Mouse (Mus musculus) ES-Bruce4 (cell line): ENCODE data around the gene Slc2a12. TPM values are rescaled to one million over a fixed set of nuclear protein-coding genes. Genes with fewer than 3 reads are reported as not detected.

Experiments
- H3K27ac ChIP-seq: 2 replicates; pipeline ENCODE4 v1.5.1; 2012; ENCODE audit warnings: low read length, inconsistent platforms; ENCODE audit not compliant: insufficient read depth
- H3K27me3 ChIP-seq: 2 replicates; pipeline ENCODE4 v1.6.1; 2012; ENCODE audit warnings: mild to moderate bottlenecking, low read length, inconsistent platforms; ENCODE audit not compliant: control insufficient read depth, poor library complexity, insufficient read depth, severe bottlenecking
- H3K36me3 ChIP-seq: 2 replicates; pipeline ENCODE4 v1.6.1; 2012; ENCODE audit warnings: inconsistent platforms, mild to moderate bottlenecking, low read length, moderate library complexity; ENCODE audit not compliant: control insufficient read depth, poor library complexity, insufficient read depth, severe bottlenecking
- H3K4me1 ChIP-seq: one replicate; pipeline ENCODE4 v1.8.1; 2011; ENCODE audit warnings: low read length; ENCODE audit not compliant: control insufficient read depth, insufficient read depth
- H3K4me3 ChIP-seq: 2 replicates; pipeline ENCODE4 v1.5.1; 2011; ENCODE audit warnings: low read depth, mild to moderate bottlenecking, low read length
- H3K9ac ChIP-seq: 2 replicates; pipeline ENCODE4 v1.6.1; 2012; ENCODE audit warnings: low read depth, mild to moderate bottlenecking, inconsistent platforms; ENCODE audit not compliant: poor library complexity, severe bottlenecking
- H3K9me3 ChIP-seq: replicated peaks from 2 replicates; pipeline ENCODE4 v1.6.1; 2012; ENCODE audit warnings: mild to moderate bottlenecking, low read length, inconsistent platforms; ENCODE audit not compliant: control insufficient read depth, poor library complexity, insufficient read depth, severe bottlenecking
- CTCF ChIP-seq: IDR thresholded peaks from one replicate; pipeline ENCODE4 v1.8.1; 2011; ENCODE audit warnings: low read depth, low read length
- EP300 ChIP-seq: IDR thresholded peaks from 2 replicates; pipeline ENCODE4 v1.6.1; 2011; ENCODE audit warnings: low read depth, low read length; ENCODE audit not compliant: insufficient read depth
- POLR2A ChIP-seq: IDR thresholded peaks from one replicate; pipeline ENCODE4 v1.8.1; 2011; ENCODE audit warnings: low read length; ENCODE audit not compliant: insufficient read depth
- polyA plus RNA-seq: library from polyadenylated mRNA; stranded (reverse); fragments of >200 nt; gene quantifications from 2 replicates; pipeline ENCODE4 v1.2.4, GENCODE M21; 2011; ENCODE audit warnings: low read depth; ENCODE audit not compliant: missing spikeins, insufficient read depth, insufficient read length

The Slc2a12 gene
- polyA plus RNA-seq, 1 experiment = 1.5 TPM

DNA sequence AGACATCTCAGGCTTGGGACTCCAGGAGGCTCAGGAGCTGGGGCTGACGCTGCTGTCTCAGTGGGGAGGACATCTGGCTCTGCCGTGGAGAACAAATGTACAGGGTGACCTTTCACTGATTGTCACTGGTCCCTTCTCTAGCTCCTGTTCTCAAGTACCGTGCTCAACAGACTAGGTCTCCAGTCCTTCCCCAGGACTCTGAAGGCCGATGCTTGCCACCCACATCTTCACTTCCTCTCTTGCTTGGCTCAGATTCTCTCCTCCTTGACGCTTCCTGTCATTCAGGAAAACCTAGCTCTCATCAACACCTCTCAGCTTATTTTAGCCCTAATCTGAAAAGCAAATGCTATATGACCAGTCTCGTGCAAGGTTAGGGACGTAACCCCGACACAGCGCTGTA lies 56.0 kb downstream of the Slc2a12 start:
- H3K9me3 ChIP-seq = no peaks in the 10 kb centered on the region
- peaks cover 6% of the 10 kb centered on the region for H3K4me1 ChIP-seq
- H3K27me3 ChIP-seq = no peaks in the 10 kb centered on the region
- no peak overlapping the region for H3K4me3 ChIP-seq
- 0 out of 2 replicates have a peak, but pooled peaks cover under 1% of the 10 kb centered on the region for H3K36me3 ChIP-seq
- no peak overlapping the region for H3K9ac ChIP-seq
- H3K27ac ChIP-seq = no peak overlapping the region
- TF ChIP-seq POLR2A (no peak), CTCF (no peak), EP300 (no peak)

GRCm38 (mm10) chr10:22701485-22702315 lies 56.9 kb downstream of the Slc2a12 start:
- no peak overlapping the region for H3K27ac ChIP-seq
- peaks cover 3% of the 10 kb centered on the region; the same call in 1 of the 2 replicates for H3K36me3 ChIP-seq

DNA sequence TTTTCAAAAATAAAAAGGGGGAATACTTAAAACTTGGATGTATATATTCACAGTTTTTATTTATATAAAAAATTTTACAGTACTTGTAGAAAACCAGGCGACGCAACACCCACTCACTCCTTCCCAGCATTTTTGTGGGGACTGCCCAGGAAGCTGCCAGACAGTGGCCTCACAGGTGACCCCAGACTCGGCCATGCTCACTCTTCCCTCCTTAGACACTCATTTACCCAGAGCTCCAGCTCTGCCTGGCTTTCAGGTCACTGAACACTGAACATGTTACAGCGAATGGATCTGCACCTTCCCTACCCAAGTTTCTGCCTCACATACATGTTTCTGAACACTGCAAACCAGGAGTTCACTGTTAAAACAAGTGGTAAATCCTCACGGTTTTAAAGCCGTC lies 59.0 kb downstream of the Slc2a12 start:
- no peak overlapping the region for H3K9ac ChIP-seq
- no peak overlapping the region for H3K4me3 ChIP-seq
- H3K27me3 ChIP-seq = no peaks in the 10 kb centered on the region
- H3K27ac ChIP-seq = no peak overlapping the region
- peaks cover 10% of the 10 kb centered on the region; the same call in 1 of the 2 replicates for H3K36me3 ChIP-seq
- TF ChIP-seq CTCF (no peak), POLR2A (no peak), EP300 (no peak)
- no peaks in the 10 kb centered on the region for H3K9me3 ChIP-seq
- peaks cover 6% of the 10 kb centered on the region for H3K4me1 ChIP-seq

More at GRCm38 (mm10) chr10:22701485-22702315, 56.9 kb downstream of the Slc2a12 start:
- H3K9ac ChIP-seq = no peak overlapping the region
- H3K4me1 ChIP-seq = peaks cover 6% of the 10 kb centered on the region
- H3K9me3 ChIP-seq = no peaks in the 10 kb centered on the region
- no peak overlapping the region for H3K4me3 ChIP-seq
- H3K27me3 ChIP-seq = no peaks in the 10 kb centered on the region
- TF ChIP-seq CTCF = no peak
- no peak for TF ChIP-seq EP300
- no peak for TF ChIP-seq POLR2A

GRCm38 (mm10) chr10:22708190-22708843 lies 63.5 kb downstream of the Slc2a12 start:
- Histone ChIP-seq H3K36me3 (peaks cover 16% of the 10 kb centered on the region), H3K4me1 (no peaks in the 10 kb centered on the region), H3K27me3 (no peaks in the 10 kb centered on the region), H3K9ac (no peak overlapping the region), H3K4me3 (no peak overlapping the region), H3K27ac (no peak overlapping the region), H3K9me3 (no peaks in the 10 kb centered on the region)
- TF ChIP-seq EP300 = no peak
- TF ChIP-seq POLR2A = no peak
- TF ChIP-seq CTCF = no peak

GRCm38 (mm10) chr10:22710173-22710777 lies 65.5 kb downstream of the Slc2a12 start:
- H3K4me3 ChIP-seq = no peak overlapping the region
- peaks cover 16% of the 10 kb centered on the region for H3K36me3 ChIP-seq
- no peaks in the 10 kb centered on the region for H3K9me3 ChIP-seq
- H3K27ac ChIP-seq = no peak overlapping the region
- no peaks in the 10 kb centered on the region for H3K27me3 ChIP-seq
- no peak overlapping the region for H3K9ac ChIP-seq
- no peak for TF ChIP-seq EP300
- TF ChIP-seq CTCF = no peak
- no peak for TF ChIP-seq POLR2A
- H3K4me1 ChIP-seq = no peaks in the 10 kb centered on the region

DNA sequence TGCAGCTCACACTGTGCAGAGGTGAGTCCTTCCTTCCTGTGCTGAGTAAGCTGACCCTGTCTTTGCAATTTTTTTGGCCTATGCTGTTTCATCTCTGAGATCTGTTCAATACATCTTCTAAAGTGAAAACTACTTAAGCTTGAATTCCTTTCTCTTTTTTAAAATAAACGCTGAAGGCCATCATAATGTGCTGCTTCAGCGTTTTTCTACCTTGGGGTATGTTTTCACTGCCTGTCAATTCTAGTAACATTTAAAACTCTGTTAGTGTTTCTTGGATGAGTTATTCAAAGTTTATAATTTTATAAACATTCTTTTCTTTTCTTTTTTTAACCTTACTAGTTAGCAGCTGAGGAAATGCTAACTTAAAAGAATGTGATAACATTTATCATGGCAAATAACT lies 68.1 kb downstream of the Slc2a12 start:
- Histone ChIP-seq H3K4me1 (no peaks in the 10 kb centered on the region), H3K27ac (no peak overlapping the region), H3K9me3 (no peaks in the 10 kb centered on the region), H3K4me3 (no peak overlapping the region), H3K36me3 (peaks cover 9% of the 10 kb centered on the region), H3K9ac (no peak overlapping the region), H3K27me3 (no peaks in the 10 kb centered on the region)
- no peak for TF ChIP-seq POLR2A
- no peak for TF ChIP-seq CTCF
- no peak for TF ChIP-seq EP300
